Mouse (Mus musculus) ES-Bruce4 (cell line): ENCODE measurements at regions not wholly inside any gene's neighbourhood (a gene's known extent, or its start where the extent isn't known, plus 50 kb on each side); places are given as distances from the start of the nearest gene placed in this dataset.

ENCODE experiments used
- CTCF ChIP-seq: IDR thresholded peaks from one replicate; pipeline ENCODE4 v1.8.1; 2011; ENCODE audit warnings: low read depth, low read length
- POLR2A ChIP-seq: IDR thresholded peaks from one replicate; pipeline ENCODE4 v1.8.1; 2011; ENCODE audit warnings: low read length; ENCODE audit not compliant: insufficient read depth

- no peak for TF ChIP-seq POLR2A
- no peak for TF ChIP-seq CTCF
Observed at GRCm38 (mm10) chr12:58473511-58473910, 204.4 kb upstream of the Clec14a start.
